Mouse (Mus musculus): ENCODE measurements around the gene Ndufa6.

DNA sequence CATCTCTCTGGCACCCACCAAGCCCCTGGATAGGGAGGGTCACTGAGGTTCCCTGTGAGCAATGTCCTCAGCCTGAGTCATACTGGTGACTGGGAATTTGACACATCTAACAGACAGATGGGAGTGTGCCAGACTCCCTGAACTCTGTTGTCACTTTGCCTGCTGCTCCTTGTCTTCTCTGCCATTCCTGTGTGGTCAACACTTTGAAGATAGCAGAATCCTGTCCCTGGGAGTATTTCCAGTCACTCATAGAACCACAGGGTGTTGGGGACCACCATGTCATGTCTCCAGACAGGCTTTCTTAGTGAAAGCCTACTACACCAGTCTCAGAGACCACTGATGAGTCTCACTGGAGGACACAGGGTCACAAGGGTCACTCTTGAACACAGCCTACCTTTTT lies 48.0 kb upstream of the Ndufa6 start:
- no peak for TF ChIP-seq CTCF (IDR thresholded peaks at IDR 0.05; ENCODE audit: borderline replicate concordance, control insufficient read depth, extremely low read depth, insufficient read depth, low read length, poor library complexity)
- no peak for TF ChIP-seq POLR2A (IDR thresholded peaks at IDR 0.05; ENCODE audit: control insufficient read depth, extremely low read depth, insufficient read depth, low read length, poor library complexity)
